Mouse (Mus musculus): ENCODE results near the gene Nucb1.

GRCm38 (mm10) chr7:45515436-45515835 is 5.2 kb upstream of the Nucb1 start:
- no peak for TF ChIP-seq CTCF (IDR thresholded peaks at IDR 0.05; ENCODE audit: low read depth, low read length)
- TF ChIP-seq POLR2A (IDR thresholded peaks at IDR 0.05; ENCODE audit: borderline replicate concordance, low read depth, low read length) = no peak

All from bone marrow macrophage, adult 2 months (primary cell).